ENCODE assay signal across 12 mouse cellular contexts in the genomic region with DNA sequence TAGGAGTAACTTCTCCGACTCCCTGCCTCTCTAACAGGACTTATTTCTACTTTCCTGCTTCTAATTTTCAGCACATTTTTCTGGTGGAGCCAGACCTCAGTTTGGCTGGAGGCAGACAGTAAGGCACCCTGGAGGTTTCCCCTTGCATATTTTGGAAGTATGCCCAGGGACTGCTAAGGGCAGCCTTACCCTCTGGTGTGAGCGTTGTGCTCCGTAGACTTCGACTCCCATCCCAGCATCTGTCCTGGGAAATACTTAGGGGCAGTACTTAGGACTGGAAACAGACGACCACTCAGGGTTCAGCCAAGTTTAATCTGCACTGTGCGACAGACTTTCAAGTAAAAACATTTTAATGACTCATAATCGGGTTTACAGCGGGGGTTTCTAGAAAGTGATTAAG.
DNase-seq lines count a peak whose midpoint lies in the region; ATAC-seq and TF ChIP-seq lines count a peak whose summit lies in the region.
"Had no signal": no experiment of that assay in that cellular context is flagged by ENCODE, and none has a peak within 500 bp of the region (broad histone marks: within the 10 kb centered on the region; RNA-seq: fewer than 3 reads in every experiment).

No protein-coding gene starts in this region.

- TF ChIP-seq POLR2A in lung, adult 2 months (IDR thresholded peaks at IDR 0.05; ENCODE audit: borderline replicate concordance, extremely low read depth, low read depth, low read length): no peak

- H3K27ac ChIP-seq in intestine, embryonic 14.5 days (ENCODE audit: low read depth): peak overlapping the region; percentile 34; the same call in 1 of the 2 replicates
- no peak overlapping the region for H3K27ac ChIP-seq in intestine, embryonic 16.5 days (ENCODE audit: low read length)
- H3K27ac ChIP-seq: liver, embryonic 12.5 days had no signal

- H3K4me3 ChIP-seq in intestine, embryonic 14.5 days (ENCODE audit: low read depth, low read length): no peak overlapping the region
- no peak overlapping the region for H3K4me3 ChIP-seq in intestine, embryonic 16.5 days (ENCODE audit: low read length)
- H3K4me3 ChIP-seq in lung, adult 2 months (replicated peaks; ENCODE audit: extremely low read depth, low read depth, low read length): no peak overlapping the region
- H3K4me3 ChIP-seq: liver, embryonic 12.5 days had no signal

- WGBS in intestine, embryonic 14.5 days: 62% methylated on average over 8 of the region's 8 CpGs
- WGBS in intestine, embryonic 16.5 days: 54% methylated on average over 8 of the region's 8 CpGs
- 69% methylated on average over 8 of the region's 8 CpGs for WGBS in lung, adult 2 months

- H3K9ac ChIP-seq in intestine, embryonic 14.5 days (ENCODE audit: low read length): no peak overlapping the region
- H3K9ac ChIP-seq in intestine, embryonic 16.5 days (ENCODE audit: low read depth, low read length): no peak overlapping the region
- H3K9ac ChIP-seq: liver, embryonic 12.5 days had no signal

- no peaks in the 10 kb centered on the region for H3K4me1 ChIP-seq in intestine, embryonic 14.5 days (replicated peaks; ENCODE audit: control insufficient read depth, insufficient read depth, low read length)
- H3K4me1 ChIP-seq in intestine, embryonic 16.5 days (ENCODE audit: control insufficient read depth, insufficient read depth, low read length): no peaks in the 10 kb centered on the region
- no peaks in the 10 kb centered on the region for H3K4me1 ChIP-seq in lung, adult 2 months (ENCODE audit: control insufficient read depth, insufficient read depth, low read length)
- H3K4me1 ChIP-seq: liver, embryonic 12.5 days had no signal

- TF ChIP-seq CTCF in lung, adult 2 months (IDR thresholded peaks at IDR 0.05; ENCODE audit: insufficient read depth, low read length): no peak

- DNase-seq in adrenal gland, postnatal 10 days: peak; percentile 42
- no peak for DNase-seq in adrenal gland, postnatal 36 days
- no peak for DNase-seq in intestine, embryonic 14.5 days (ENCODE audit: low spot score)
- peak; percentile 8 for DNase-seq in lung, postnatal 10 days
- DNase-seq in lung, adult 2 months: no peak
- DNase-seq in testis, postnatal 14 days (ENCODE audit: low spot score): no peak
- DNase-seq: cerebellum, adult 9-10 months; gastrocnemius, postnatal 25 days; thymus, adult 18-20 months had no signal

- no peaks in the 10 kb centered on the region for H3K27me3 ChIP-seq in intestine, embryonic 14.5 days (replicated peaks; ENCODE audit: control insufficient read depth, insufficient read depth, low read length)
- H3K27me3 ChIP-seq in intestine, embryonic 16.5 days (replicated peaks; ENCODE audit: control insufficient read depth, insufficient read depth, low read length): no peaks in the 10 kb centered on the region
- H3K27me3 ChIP-seq: liver, embryonic 12.5 days had no signal

- H3K4me2 ChIP-seq in intestine, embryonic 14.5 days (ENCODE audit: low read length): no peak overlapping the region
- no peak overlapping the region for H3K4me2 ChIP-seq in intestine, embryonic 16.5 days (ENCODE audit: low read depth, low read length)
- H3K4me2 ChIP-seq: liver, embryonic 12.5 days had no signal

- H3K36me3 ChIP-seq in intestine, embryonic 14.5 days (ENCODE audit: control insufficient read depth, insufficient read depth, low read length): no peaks in the 10 kb centered on the region
- no peaks in the 10 kb centered on the region for H3K36me3 ChIP-seq in intestine, embryonic 16.5 days (ENCODE audit: control insufficient read depth, insufficient read depth, low read length)
- H3K36me3 ChIP-seq: liver, embryonic 12.5 days had no signal

- no peak for ATAC-seq in intestine, embryonic 14.5 days (replicated peaks; ENCODE audit: low FRiP score, low TSS enrichment, low read depth)
- ATAC-seq in intestine, embryonic 16.5 days: no peak; the same call in 1 of the 2 replicates
- no peak for ATAC-seq in megakaryocyte, adult 5-6 weeks (ENCODE audit: poor library complexity, severe bottlenecking)
- ATAC-seq: liver, embryonic 12.5 days had no signal

- H3K9me3 ChIP-seq in intestine, embryonic 14.5 days (ENCODE audit: control insufficient read depth, low read length): no peaks in the 10 kb centered on the region
- H3K9me3 ChIP-seq in intestine, embryonic 16.5 days (ENCODE audit: control insufficient read depth, low read length): no peaks in the 10 kb centered on the region
- H3K9me3 ChIP-seq: liver, embryonic 12.5 days had no signal

Comparison
In these comparisons a context has a peak if more than half of its experiments do, and no peak if none do; other contexts are left out.
1. DNase-seq: peak in adrenal gland, postnatal 10 days (single experiment) and lung, postnatal 10 days (single experiment); none in adrenal gland, postnatal 36 days (0 of 2), intestine, embryonic 14.5 days (single experiment), lung, adult 2 months (single experiment) and testis, postnatal 14 days (single experiment).